Comparison of ENCODE assay signal across 8 mouse cellular contexts in genomic region chr15:80800201-80800600, GRCm38 (mm10).
A peak's percentile ranks its signal among the peaks of the same experiment; 100 is the strongest.
DNase-seq lines count a peak whose midpoint lies in the region; ATAC-seq and TF ChIP-seq lines count a peak whose summit lies in the region.

No protein-coding gene starts in this region.

- 0 out of 2 replicates have a peak overlapping the region, but pooled peaks have one; percentile 94 for H3K27ac ChIP-seq in forebrain, embryonic 14.5 days (ENCODE audit: low read depth, low read length)
- H3K27ac ChIP-seq in liver, embryonic 15.5 days (replicated peaks) = peak overlapping the region; percentile 94

- peaks cover 67% of the 10 kb centered on the region for H3K79me2 ChIP-seq in C2C12 (ENCODE audit: control insufficient read depth, insufficient read depth)

- no peak for ATAC-seq in forebrain, embryonic 14.5 days
- no peak for ATAC-seq in liver, embryonic 15.5 days (ENCODE audit: insufficient read depth)

- peak overlapping the region; percentile 58 for H3K4me3 ChIP-seq in C2C12 (ENCODE audit: insufficient read depth, poor library complexity, severe bottlenecking)
- peak overlapping the region; percentile 48 for H3K4me3 ChIP-seq in forebrain, embryonic 14.5 days (ENCODE audit: low read depth, low read length)
- H3K4me3 ChIP-seq in liver, embryonic 15.5 days (replicated peaks) = peak overlapping the region; percentile 70

- no peaks in the 10 kb centered on the region for H3K27me3 ChIP-seq in C2C12 (ENCODE audit: control insufficient read depth, insufficient read depth, insufficient read length)
- no peaks in the 10 kb centered on the region for H3K27me3 ChIP-seq in forebrain, embryonic 14.5 days (replicated peaks; ENCODE audit: control insufficient read depth, insufficient read depth, low read length)
- no peaks in the 10 kb centered on the region for H3K27me3 ChIP-seq in liver, embryonic 15.5 days

- H3K9ac ChIP-seq in forebrain, embryonic 14.5 days (ENCODE audit: low read length) = peak overlapping the region; percentile 74
- H3K9ac ChIP-seq in liver, embryonic 15.5 days = peak overlapping the region; percentile 79

- peak overlapping the region; percentile 61 for H3K4me2 ChIP-seq in forebrain, embryonic 14.5 days (ENCODE audit: low read length)
- peak overlapping the region; percentile 80 for H3K4me2 ChIP-seq in liver, embryonic 15.5 days

- no peak overlapping the region for H3ac ChIP-seq in C2C12 (ENCODE audit: control insufficient read depth, insufficient read length, low read depth)

- H3K79me3 ChIP-seq in C2C12 (ENCODE audit: low read depth) = peaks cover 55% of the 10 kb centered on the region

- peak; percentile 34 for DNase-seq in embryo, embryonic 11 days
- no peak for DNase-seq in embryo, embryonic 10 days (ENCODE audit: low spot score)
- DNase-seq in forebrain, embryonic 14.5 days (ENCODE audit: low spot score) = peak; percentile 72
- DNase-seq in adrenal gland, adult 8-10 months = no peak
- no peak for DNase-seq in cerebellum, adult 11 months
- no peak for DNase-seq in right cerebral cortex, adult 18-20 months

- no peaks in the 10 kb centered on the region for H3K9me3 ChIP-seq in forebrain, embryonic 14.5 days (replicated peaks; ENCODE audit: control insufficient read depth, low read length)
- no peaks in the 10 kb centered on the region for H3K9me3 ChIP-seq in liver, embryonic 15.5 days (replicated peaks)

- 2% methylated on average over 3 of the region's 3 CpGs for WGBS in forebrain, embryonic 14.5 days
- WGBS in liver, embryonic 15.5 days (ENCODE audit: insufficient replicate concordance) = 17% methylated on average over 3 of the region's 3 CpGs

- H3K4me1 ChIP-seq in forebrain, embryonic 14.5 days (ENCODE audit: control insufficient read depth, insufficient read depth, low read length) = peaks cover 29% of the 10 kb centered on the region
- peaks cover 58% of the 10 kb centered on the region for H3K4me1 ChIP-seq in liver, embryonic 15.5 days (replicated peaks)

- H3K36me3 ChIP-seq in C2C12 (ENCODE audit: control insufficient read depth, insufficient read depth) = no peaks in the 10 kb centered on the region
- no peaks in the 10 kb centered on the region for H3K36me3 ChIP-seq in forebrain, embryonic 14.5 days (ENCODE audit: control insufficient read depth, insufficient read depth, low read length)
- H3K36me3 ChIP-seq in liver, embryonic 15.5 days (replicated peaks) = no peaks in the 10 kb centered on the region

- TF ChIP-seq CTCF in C2C12 (IDR thresholded peaks at IDR 0.05; ENCODE audit: control insufficient read depth, insufficient read depth, insufficient read length) = no peak

TF ChIP-seq in C2C12, 6 proteins besides CTCF, POLR2A, EP300 and RAD21:
- TF ChIP-seq MYOD1 (IDR thresholded peaks at IDR 0.05; ENCODE audit: control insufficient read depth, insufficient read length, low read depth) (no peak), MAX (IDR thresholded peaks at IDR 0.05) (no peak), USF1 (IDR thresholded peaks at IDR 0.05; ENCODE audit: low read depth) (no peak), FOSL1 (IDR thresholded peaks at IDR 0.05; ENCODE audit: insufficient read depth, low read length, poor library complexity, severe bottlenecking) (no peak), CEBPB (IDR thresholded peaks at IDR 0.05; ENCODE audit: low read depth) (no peak), MYOG (IDR thresholded peaks at IDR 0.05; ENCODE audit: control insufficient read depth, extremely low read depth, insufficient read length) (no peak)

Comparison
In these comparisons a context has a peak if more than half of its experiments do, and no peak if none do; other contexts are left out.
1. DNase-seq: peak in embryo, embryonic 11 days (single experiment) and forebrain, embryonic 14.5 days (single experiment); none in embryo, embryonic 10 days (single experiment), adrenal gland, adult 8-10 months (single experiment), cerebellum, adult 11 months (single experiment) and right cerebral cortex, adult 18-20 months (single experiment).
2. Peak in every context shown above with its lines, with median percentiles within 50 percentile points of each other: H3K4me3 ChIP-seq.